Mouse (Mus musculus): ENCODE measurements around the gene Gm3417. TPM values are rescaled to one million over a fixed set of nuclear protein-coding genes. Genes with fewer than 3 reads are reported as not detected.
"Not testable (repeated sequence)": the region's sequence is repeated elsewhere in the genome, so short reads cannot be mapped to it uniquely, and the experiment has no call there.

Gm3417 gene
- total RNA-seq (2021), result not detected

DNA sequence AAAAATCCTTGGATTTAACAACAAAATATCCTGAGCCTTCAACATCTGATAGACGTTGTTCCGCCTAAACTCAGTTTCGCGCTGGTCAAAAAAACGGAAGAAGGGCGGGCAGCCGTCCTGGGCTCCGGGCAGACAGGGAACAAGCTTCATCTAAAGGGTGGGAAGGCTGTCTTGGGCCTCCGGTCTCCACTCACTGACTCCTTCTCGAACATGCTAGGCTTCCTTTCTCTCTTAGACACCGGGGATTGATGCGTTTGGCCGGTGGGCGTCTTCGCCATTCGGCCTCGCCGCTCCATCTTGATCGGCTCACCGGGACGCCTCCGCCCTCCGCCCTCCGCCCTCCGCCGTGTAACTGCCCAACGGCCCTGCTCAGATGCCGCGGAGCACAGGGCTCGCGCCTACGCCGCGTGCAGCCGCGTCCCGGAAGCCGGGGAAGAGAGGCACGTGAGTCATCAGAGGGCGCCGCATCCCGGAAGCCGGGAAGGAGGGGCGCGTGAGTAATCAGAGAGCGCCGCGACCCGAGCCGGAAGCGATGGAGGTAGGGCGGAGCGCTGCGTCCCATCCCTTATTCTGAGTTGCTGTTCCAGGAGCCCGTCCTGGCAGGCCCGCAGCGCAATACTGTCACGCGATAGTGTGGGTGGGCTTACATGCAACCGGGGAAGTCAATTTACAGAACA lies at the start of gene Gm3417, which contains the start of gene 9030025P20Rik:
TSS of gene Gm3417 (minus strand) at position 429 of the 677 bp plus-strand sequence.
TSS of gene 9030025P20Rik (plus strand) at position 107 of the 677 bp plus-strand sequence.
- DNase-seq (ENCODE audit: low spot score in 2 of 2); intact Hi-C loops (cut with DNase I): not testable (repeated sequence)

DNA sequence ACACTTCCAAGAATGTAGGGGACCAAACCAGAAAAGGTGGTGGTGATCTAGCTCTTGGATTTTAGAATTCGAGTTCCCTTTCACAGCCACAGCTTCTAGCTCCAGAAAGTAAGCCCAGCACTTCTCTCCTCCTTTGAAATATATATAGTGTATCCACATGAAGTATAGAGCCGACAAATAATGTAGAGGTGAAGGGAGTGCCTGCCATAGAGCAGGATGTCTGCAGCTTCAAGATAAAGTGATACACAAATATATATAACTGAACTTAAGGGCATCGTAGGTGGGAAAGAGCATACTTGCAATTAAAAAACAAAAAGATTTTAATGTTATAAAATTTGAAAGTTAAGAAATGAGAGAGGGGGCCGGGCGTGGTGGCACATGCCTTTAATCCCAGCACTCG lies 46.9 kb upstream of the Gm3417 start:
- DNase-seq (ENCODE audit: low spot score in 2 of 2); intact Hi-C loops (cut with DNase I): not testable (repeated sequence)

DNA sequence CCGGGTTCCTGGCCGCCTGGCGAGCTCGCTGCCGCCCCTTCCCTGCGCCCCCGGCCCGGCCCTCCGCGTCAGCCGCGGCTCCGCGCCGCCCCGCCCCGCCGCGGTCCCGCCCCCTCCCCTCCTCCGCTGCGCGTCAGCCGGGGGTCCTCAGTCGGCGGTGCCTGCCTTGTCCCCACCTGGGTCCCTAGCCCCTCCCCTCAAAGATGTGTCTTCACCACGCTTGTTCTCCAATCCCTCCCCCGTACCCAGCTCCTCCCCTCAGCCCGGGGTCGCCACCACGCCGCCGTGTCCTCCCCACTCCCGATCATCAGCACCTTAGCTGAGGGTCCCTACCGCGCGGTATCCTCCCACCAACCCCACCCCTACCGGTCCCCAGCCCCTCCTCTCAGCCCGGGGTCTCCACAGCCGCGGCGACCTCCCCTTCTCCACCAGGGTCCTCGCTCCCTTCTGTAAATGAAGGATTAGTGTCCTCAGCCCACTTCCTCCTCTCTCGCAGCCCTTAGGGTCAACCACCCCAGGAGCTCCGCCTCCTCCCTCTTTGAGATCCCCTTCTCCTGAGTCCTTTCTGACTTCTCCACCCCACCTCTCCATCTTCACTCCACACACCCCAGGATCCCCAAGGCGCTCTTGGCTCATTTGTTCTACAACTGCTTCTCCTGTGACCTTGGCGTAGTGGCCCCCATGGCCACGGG lies 46.1 kb upstream of the Gm3417 start:
- intact Hi-C loops (cut with DNase I); DNase-seq (ENCODE audit: low spot score in 2 of 2): not testable (repeated sequence)

DNA sequence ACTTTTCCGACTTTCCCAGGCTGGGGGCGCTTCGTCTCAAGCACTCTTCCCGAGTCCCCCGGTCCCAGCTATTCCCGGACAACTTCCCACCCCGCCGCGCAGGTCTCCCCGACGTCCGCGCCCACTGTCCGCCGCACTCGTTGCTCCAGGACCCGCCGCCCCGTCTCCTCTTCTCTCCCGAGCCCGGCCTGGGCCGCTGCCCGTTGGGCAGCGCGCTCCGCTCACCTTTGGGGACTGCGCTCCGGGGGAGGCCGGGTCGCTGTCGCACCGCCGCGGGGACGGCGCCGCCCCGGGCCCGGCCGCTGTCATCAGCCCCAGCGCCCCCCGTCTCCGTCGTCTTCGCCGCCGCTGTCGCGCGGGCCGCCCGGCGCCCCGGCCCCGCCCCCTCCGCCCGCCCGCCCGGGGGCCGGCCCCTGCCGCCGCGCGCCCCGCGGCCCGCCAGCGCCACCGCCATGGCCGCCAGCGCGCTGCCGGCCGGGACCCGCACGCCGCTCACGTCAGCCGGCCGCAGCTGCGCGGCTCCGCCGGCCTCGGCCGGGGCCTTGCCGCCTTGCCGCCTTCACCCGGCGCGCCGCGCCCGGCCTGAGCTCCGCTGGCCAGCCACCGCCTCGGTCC lies 45.4 kb upstream of the Gm3417 start:
- DNase-seq (ENCODE audit: low spot score in 2 of 2); intact Hi-C loops (cut with DNase I): not testable (repeated sequence)

DNA sequence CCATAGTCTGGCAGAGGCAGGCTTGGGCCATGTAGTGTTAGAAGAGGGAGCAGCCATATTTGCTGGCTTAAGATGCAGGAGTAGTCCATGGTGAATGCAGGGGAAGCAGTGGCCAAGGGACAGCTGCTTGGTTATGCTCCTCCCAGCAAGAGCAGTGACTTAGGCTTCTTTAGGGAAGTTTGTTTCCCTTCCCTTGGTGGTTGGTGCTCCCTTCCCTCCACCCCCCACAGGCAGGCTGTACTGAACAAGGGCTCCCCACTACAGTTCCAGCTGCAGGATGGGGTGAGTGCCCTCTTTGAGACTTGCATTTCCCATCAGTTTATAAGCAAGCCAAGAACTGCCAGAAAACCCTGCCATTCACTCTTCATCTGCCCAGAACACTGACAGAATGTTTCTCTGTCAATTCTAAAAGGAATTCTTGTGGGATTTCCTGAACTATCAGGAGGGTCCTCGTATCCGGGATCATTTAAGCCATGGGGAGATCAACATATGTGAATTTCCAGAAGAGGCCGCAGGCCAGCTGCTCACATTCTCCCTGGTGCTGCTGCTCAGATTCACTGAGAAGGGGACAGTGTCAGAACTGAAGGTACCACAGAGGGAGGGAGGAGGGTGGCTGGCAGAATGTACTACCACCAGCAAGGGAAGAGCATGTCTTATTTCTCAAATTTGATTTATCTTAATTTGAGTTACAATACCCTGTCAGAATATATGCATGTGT lies 43.1 kb upstream of the Gm3417 start:
- peak; percentile 4 to 27 for DNase-seq (ENCODE audit: low spot score in 2 of 2)
- intact Hi-C loops (cut with DNase I), result not testable (repeated sequence)

DNA sequence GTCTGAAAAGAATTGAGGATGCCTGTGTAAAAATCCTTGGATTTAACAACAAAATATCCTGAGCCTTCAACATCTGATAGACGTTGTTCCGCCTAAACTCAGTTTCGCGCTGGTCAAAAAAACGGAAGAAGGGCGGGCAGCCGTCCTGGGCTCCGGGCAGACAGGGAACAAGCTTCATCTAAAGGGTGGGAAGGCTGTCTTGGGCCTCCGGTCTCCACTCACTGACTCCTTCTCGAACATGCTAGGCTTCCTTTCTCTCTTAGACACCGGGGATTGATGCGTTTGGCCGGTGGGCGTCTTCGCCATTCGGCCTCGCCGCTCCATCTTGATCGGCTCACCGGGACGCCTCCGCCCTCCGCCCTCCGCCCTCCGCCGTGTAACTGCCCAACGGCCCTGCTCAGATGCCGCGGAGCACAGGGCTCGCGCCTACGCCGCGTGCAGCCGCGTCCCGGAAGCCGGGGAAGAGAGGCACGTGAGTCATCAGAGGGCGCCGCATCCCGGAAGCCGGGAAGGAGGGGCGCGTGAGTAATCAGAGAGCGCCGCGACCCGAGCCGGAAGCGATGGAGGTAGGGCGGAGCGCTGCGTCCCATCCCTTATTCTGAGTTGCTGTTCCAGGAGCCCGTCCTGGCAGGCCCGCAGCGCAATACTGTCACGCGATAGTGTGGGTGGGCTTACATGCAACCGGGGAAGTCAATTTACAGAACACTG lies 31.3 kb upstream of the Gm3417 start, which contains the start of gene Gm3435:
TSS of gene Gm3435 (plus strand) at position 471 of the 708 bp plus-strand sequence.
- intact Hi-C loops (cut with DNase I); DNase-seq (ENCODE audit: low spot score in 2 of 2): not testable (repeated sequence)

DNA sequence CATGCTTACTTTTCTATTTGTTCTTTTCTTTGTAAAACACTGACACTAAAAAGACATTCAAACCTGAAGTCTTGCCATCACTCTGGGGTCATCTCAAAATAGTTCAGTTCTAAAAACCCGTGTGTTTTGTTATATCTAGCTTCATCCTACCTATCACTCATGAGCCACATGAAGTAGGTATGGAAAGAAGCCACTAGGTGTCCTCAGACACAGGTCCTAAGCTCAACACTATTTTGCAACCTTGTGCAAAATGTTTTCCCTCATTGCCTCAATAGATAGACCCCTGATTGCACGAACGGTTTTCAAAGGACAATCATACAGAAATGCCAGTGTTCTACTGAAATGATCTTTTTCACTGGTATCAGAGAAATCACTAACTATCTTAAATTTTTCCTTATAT lies 30.5 kb upstream of the Gm3417 start:
- DNase-seq (ENCODE audit: low spot score in 2 of 2); intact Hi-C loops (cut with DNase I): not testable (repeated sequence)

DNA sequence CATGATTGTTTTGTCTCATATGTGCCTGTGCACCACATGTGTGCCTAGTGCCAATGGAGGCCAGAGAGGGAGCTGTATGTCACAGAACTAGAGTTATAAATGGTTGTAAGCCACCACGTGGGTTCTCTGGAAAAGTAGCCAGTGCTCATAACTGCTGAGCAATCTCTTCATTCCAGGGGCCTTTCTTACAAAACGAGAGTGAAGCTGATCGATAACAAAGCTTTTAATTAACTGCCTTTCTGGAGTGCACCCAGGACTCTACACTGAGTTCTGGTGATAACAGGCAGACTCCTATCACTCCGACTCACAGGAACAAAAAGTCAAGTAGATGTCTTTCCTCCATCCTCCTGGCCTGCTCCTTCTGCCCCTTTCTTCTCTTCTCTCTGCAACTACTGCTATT lies 21.5 kb upstream of the Gm3417 start:
- intact Hi-C loops (cut with DNase I), result not testable (repeated sequence)

DNA sequence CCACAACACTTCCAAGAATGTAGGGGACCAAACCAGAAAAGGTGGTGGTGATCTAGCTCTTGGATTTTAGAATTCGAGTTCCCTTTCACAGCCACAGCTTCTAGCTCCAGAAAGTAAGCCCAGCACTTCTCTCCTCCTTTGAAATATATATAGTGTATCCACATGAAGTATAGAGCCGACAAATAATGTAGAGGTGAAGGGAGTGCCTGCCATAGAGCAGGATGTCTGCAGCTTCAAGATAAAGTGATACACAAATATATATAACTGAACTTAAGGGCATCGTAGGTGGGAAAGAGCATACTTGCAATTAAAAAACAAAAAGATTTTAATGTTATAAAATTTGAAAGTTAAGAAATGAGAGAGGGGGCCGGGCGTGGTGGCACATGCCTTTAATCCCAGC lies 15.6 kb upstream of the Gm3417 start:
- DNase-seq (ENCODE audit: low spot score in 2 of 2); intact Hi-C loops (cut with DNase I): not testable (repeated sequence)

More for the DNA sequence above, 21.5 kb upstream of the Gm3417 start:
- DNase-seq (ENCODE audit: low spot score in 2 of 2), result not testable (repeated sequence)

DNA sequence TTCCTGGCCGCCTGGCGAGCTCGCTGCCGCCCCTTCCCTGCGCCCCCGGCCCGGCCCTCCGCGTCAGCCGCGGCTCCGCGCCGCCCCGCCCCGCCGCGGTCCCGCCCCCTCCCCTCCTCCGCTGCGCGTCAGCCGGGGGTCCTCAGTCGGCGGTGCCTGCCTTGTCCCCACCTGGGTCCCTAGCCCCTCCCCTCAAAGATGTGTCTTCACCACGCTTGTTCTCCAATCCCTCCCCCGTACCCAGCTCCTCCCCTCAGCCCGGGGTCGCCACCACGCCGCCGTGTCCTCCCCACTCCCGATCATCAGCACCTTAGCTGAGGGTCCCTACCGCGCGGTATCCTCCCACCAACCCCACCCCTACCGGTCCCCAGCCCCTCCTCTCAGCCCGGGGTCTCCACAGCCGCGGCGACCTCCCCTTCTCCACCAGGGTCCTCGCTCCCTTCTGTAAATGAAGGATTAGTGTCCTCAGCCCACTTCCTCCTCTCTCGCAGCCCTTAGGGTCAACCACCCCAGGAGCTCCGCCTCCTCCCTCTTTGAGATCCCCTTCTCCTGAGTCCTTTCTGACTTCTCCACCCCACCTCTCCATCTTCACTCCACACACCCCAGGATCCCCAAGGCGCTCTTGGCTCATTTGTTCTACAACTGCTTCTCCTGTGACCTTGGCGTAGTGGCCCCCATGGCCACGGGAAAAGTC lies 14.7 kb upstream of the Gm3417 start:
- intact Hi-C loops (cut with DNase I); DNase-seq (ENCODE audit: low spot score in 2 of 2): not testable (repeated sequence)

DNA sequence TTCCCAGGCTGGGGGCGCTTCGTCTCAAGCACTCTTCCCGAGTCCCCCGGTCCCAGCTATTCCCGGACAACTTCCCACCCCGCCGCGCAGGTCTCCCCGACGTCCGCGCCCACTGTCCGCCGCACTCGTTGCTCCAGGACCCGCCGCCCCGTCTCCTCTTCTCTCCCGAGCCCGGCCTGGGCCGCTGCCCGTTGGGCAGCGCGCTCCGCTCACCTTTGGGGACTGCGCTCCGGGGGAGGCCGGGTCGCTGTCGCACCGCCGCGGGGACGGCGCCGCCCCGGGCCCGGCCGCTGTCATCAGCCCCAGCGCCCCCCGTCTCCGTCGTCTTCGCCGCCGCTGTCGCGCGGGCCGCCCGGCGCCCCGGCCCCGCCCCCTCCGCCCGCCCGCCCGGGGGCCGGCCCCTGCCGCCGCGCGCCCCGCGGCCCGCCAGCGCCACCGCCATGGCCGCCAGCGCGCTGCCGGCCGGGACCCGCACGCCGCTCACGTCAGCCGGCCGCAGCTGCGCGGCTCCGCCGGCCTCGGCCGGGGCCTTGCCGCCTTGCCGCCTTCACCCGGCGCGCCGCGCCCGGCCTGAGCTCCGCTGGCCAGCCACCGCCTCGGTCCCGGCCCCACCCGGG lies 14.0 kb upstream of the Gm3417 start:
- DNase-seq (ENCODE audit: low spot score in 2 of 2); intact Hi-C loops (cut with DNase I): not testable (repeated sequence)

DNA sequence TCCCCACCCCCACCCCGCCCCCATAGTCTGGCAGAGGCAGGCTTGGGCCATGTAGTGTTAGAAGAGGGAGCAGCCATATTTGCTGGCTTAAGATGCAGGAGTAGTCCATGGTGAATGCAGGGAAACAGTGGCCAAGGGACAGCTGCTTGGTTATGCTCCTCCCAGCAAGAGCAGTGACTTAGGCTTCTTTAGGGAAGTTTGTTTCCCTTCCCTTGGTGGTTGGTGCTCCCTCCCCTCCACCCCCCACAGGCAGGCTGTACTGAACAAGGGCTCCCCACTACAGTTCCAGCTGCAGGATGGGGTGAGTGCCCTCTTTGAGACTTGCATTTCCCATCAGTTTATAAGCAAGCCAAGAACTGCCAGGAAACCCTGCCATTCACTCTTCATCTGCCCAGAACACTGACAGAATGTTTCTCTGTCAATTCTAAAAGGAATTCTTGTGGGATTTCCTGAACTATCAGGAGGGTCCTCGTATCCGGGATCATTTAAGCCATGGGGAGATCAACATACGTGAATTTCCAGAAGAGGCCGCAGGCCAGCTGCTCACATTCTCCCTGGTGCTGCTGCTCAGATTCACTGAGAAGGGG lies 11.6 kb upstream of the Gm3417 start:
- peak in 1 of 2 experiments; percentile 6 for DNase-seq (ENCODE audit: low spot score in 2 of 2)
- intact Hi-C loops (cut with DNase I), result not testable (repeated sequence)

DNA sequence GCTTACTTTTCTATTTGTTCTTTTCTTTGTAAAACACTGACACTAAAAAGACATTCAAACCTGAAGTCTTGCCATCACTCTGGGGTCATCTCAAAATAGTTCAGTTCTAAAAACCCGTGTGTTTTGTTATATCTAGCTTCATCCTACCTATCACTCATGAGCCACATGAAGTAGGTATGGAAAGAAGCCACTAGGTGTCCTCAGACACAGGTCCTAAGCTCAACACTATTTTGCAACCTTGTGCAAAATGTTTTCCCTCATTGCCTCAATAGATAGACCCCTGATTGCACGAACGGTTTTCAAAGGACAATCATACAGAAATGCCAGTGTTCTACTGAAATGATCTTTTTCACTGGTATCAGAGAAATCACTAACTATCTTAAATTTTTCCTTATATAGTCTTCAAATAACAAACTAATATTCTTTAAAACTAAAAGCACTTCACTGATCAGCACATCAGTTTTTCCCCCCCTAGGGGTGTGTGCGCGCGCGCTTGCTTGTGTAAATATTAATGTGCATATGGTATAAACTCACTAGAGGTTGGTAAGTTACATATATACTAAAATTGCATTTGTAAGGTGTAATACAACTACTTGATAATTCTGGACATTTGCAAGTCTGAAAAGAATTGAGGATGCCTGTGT lies 750 bp downstream of the Gm3417 start:
- DNase-seq (ENCODE audit: low spot score in 2 of 2); intact Hi-C loops (cut with DNase I): not testable (repeated sequence)

DNA sequence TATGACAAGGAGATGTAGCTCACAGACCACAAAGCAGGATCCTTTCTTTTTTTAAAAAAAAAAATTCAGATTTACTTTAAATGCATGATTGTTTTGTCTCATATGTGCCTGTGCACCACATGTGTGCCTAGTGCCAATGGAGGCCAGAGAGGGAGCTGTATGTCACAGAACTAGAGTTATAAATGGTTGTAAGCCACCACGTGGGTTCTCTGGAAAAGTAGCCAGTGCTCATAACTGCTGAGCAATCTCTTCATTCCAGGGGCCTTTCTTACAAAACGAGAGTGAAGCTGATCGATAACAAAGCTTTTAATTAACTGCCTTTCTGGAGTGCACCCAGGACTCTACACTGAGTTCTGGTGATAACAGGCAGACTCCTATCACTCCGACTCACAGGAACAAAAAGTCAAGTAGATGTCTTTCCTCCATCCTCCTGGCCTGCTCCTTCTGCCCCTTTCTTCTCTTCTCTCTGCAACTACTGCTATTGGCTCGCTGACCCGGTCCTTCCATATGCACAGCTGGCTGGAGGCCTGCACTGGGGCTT lies 10.1 kb downstream of the Gm3417 start:
- intact Hi-C loops (cut with DNase I); DNase-seq (ENCODE audit: low spot score in 2 of 2): not testable (repeated sequence)

DNA sequence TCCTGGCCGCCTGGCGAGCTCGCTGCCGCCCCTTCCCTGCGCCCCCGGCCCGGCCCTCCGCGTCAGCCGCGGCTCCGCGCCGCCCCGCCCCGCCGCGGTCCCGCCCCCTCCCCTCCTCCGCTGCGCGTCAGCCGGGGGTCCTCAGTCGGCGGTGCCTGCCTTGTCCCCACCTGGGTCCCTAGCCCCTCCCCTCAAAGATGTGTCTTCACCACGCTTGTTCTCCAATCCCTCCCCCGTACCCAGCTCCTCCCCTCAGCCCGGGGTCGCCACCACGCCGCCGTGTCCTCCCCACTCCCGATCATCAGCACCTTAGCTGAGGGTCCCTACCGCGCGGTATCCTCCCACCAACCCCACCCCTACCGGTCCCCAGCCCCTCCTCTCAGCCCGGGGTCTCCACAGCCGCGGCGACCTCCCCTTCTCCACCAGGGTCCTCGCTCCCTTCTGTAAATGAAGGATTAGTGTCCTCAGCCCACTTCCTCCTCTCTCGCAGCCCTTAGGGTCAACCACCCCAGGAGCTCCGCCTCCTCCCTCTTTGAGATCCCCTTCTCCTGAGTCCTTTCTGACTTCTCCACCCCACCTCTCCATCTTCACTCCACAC lies 16.9 kb downstream of the Gm3417 start:
- DNase-seq (ENCODE audit: low spot score in 2 of 2); intact Hi-C loops (cut with DNase I): not testable (repeated sequence)

DNA sequence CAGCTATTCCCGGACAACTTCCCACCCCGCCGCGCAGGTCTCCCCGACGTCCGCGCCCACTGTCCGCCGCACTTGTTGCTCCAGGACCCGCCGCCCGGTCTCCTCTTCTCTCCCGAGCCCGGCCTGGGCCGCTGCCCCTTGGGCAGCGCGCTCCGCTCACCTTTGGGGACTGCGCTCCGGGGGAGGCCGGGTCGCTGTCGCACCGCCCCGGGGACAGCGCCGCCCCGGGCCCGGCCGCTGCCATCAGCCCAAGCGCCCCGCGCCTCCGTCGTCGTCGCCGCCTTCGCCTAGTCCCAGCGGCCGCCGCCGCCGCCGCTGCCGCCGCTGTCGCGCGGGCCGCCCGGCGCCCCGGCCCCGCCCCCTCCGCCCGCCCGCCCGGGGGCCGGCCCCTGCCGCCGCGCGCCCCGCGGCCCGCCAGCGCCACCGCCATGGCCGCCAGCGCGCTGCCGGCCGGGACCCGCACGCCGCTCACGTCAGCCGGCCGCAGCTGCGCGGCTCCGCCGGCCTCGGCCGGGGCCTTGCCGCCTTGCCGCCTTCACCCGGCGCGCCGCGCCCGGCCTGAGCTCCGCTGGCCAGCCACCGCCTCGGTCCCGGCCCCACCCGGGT lies 17.5 kb downstream of the Gm3417 start, which contains the start of gene Phf10:
TSS of gene Phf10 (minus strand) at position 323 of the 606 bp plus-strand sequence.
- intact Hi-C loops (cut with DNase I), result not testable (repeated sequence)
- peak; percentile 9 to 10 for DNase-seq (ENCODE audit: low spot score in 2 of 2)

Measured in left cerebral cortex, postnatal 25 days (tissue).